Mouse (Mus musculus): ENCODE results near the gene Ube2g2. TPM values are rescaled to one million over a fixed set of nuclear protein-coding genes. Genes with fewer than 3 reads are reported as not detected.
A peak's percentile ranks its signal among the peaks of the same experiment; 100 is the strongest.

The Ube2g2 gene
- total RNA-seq, 2 experiments from 2014 or later: 81.6 to 95.4 TPM

- TF ChIP-seq CTCF (conservative IDR thresholded peaks at IDR 0.05): no peak
- Histone ChIP-seq H3K27ac (no peak overlapping the region), H3K4me3 (no peak overlapping the region; the same call in 1 of the 2 replicates)
- no peak for DNase-seq (ENCODE audit: low spot score in 2 of 2)
These were observed 11.7 kb upstream of the Ube2g2 start for GRCm38 (mm10) chr10:77610221-77610961.

GRCm38 (mm10) chr10:77613409-77613808, 8.7 kb upstream of the Ube2g2 start:
- no peak for TF ChIP-seq CTCF (conservative IDR thresholded peaks at IDR 0.05)
- peak overlapping the region; percentile 82 for H3K27ac ChIP-seq
- H3K4me3 ChIP-seq: no peak overlapping the region
- no peak for DNase-seq (ENCODE audit: low spot score in 2 of 2)

- Histone ChIP-seq H3K27ac (no peak overlapping the region), H3K4me3 (no peak overlapping the region)
- no peak for DNase-seq (ENCODE audit: low spot score in 2 of 2)
- no peak for TF ChIP-seq CTCF (conservative IDR thresholded peaks at IDR 0.05)
These were observed 6.4 kb upstream of the Ube2g2 start for GRCm38 (mm10) chr10:77615647-77616046.

GRCm38 (mm10) chr10:77616166-77616565, 5.9 kb upstream of the Ube2g2 start:
- DNase-seq (ENCODE audit: low spot score in 2 of 2): no peak
- peak; percentile 34; the same call in 1 of the 2 replicates for TF ChIP-seq CTCF (conservative IDR thresholded peaks at IDR 0.05)

GRCm38 (mm10) chr10:77616926-77617325, 5.1 kb upstream of the Ube2g2 start:
- Histone ChIP-seq H3K4me3 (no peak overlapping the region), H3K27ac (no peak overlapping the region)
- no peak for TF ChIP-seq CTCF (conservative IDR thresholded peaks at IDR 0.05)
- DNase-seq (ENCODE audit: low spot score in 2 of 2): no peak

More at GRCm38 (mm10) chr10:77616166-77616565, 5.9 kb upstream of the Ube2g2 start:
- no peak overlapping the region for H3K4me3 ChIP-seq
- no peak overlapping the region for H3K27ac ChIP-seq

GRCm38 (mm10) chr10:77621546-77621945, 529 bp upstream of the Ube2g2 start:
- no peak for TF ChIP-seq CTCF (conservative IDR thresholded peaks at IDR 0.05)
- Histone ChIP-seq H3K27ac (peak overlapping the region; percentile 96), H3K4me3 (peak overlapping the region; percentile 82)
- no peak for DNase-seq (ENCODE audit: low spot score in 2 of 2)

- Histone ChIP-seq H3K27ac (peak overlapping the region; percentile 96), H3K4me3 (peak overlapping the region; percentile 82)
- DNase-seq (ENCODE audit: low spot score in 2 of 2): peak in 1 of 2 experiments; percentile 53
- peak; percentile 17; the same call in 1 of the 2 replicates for TF ChIP-seq CTCF (conservative IDR thresholded peaks at IDR 0.05)
These were observed 1.0 kb downstream of the Ube2g2 start for GRCm38 (mm10) chr10:77623069-77623492.

GRCm38 (mm10) chr10:77623639-77624400, 1.7 kb downstream of the Ube2g2 start:
- no peak for TF ChIP-seq CTCF (conservative IDR thresholded peaks at IDR 0.05)
- Histone ChIP-seq H3K4me3 (peak overlapping the region; percentile 82), H3K27ac (peak overlapping the region; percentile 96)
- DNase-seq (ENCODE audit: low spot score in 2 of 2): no peak

- DNase-seq (ENCODE audit: low spot score in 2 of 2): peak; percentile 60 to 68
- H3K4me3 ChIP-seq: peak overlapping the region; percentile 43; the same call in 1 of the 2 replicates
- H3K27ac ChIP-seq: peak overlapping the region; percentile 96
- TF ChIP-seq CTCF (conservative IDR thresholded peaks at IDR 0.05): no peak
These were observed 2.5 kb downstream of the Ube2g2 start for GRCm38 (mm10) chr10:77624570-77624995.

- Histone ChIP-seq H3K4me3 (no peak overlapping the region; the same call in 1 of the 2 replicates), H3K27ac (peak overlapping the region; percentile 96)
- TF ChIP-seq CTCF (conservative IDR thresholded peaks at IDR 0.05): no peak
- DNase-seq (ENCODE audit: low spot score in 2 of 2): no peak
These were observed 4.0 kb downstream of the Ube2g2 start for GRCm38 (mm10) chr10:77626036-77626435.

GRCm38 (mm10) chr10:77626591-77626990, 4.5 kb downstream of the Ube2g2 start:
- no peak for DNase-seq (ENCODE audit: low spot score in 2 of 2)
- peak overlapping the region; percentile 96 for H3K27ac ChIP-seq
- H3K4me3 ChIP-seq: no peak overlapping the region
- no peak for TF ChIP-seq CTCF (conservative IDR thresholded peaks at IDR 0.05)

GRCm38 (mm10) chr10:77627497-77627896, 5.4 kb downstream of the Ube2g2 start:
- peak; percentile 84 to 89 for DNase-seq (ENCODE audit: low spot score in 2 of 2)
- H3K4me3 ChIP-seq: no peak overlapping the region
- H3K27ac ChIP-seq: no peak overlapping the region
- peak; percentile 98 for TF ChIP-seq CTCF (conservative IDR thresholded peaks at IDR 0.05)

GRCm38 (mm10) chr10:77629163-77629562, 7.1 kb downstream of the Ube2g2 start:
- no peak overlapping the region for H3K4me3 ChIP-seq
- no peak for DNase-seq (ENCODE audit: low spot score in 2 of 2)
- H3K27ac ChIP-seq: no peak overlapping the region
- no peak for TF ChIP-seq CTCF (conservative IDR thresholded peaks at IDR 0.05)
